In genomic region chr10:76636026-76636425, GRCm38 (mm10) we compare ENCODE assay signal across 11 mouse cellular contexts. TPM values are rescaled to one million over a fixed set of nuclear protein-coding genes. Genes with fewer than 3 reads are reported as not detected.
DNase-seq lines count a peak whose midpoint lies in the region; ATAC-seq and TF ChIP-seq lines count a peak whose summit lies in the region.
"Had no signal": no experiment of that assay in that cellular context is flagged by ENCODE, and none has a peak within 500 bp of the region (broad histone marks: within the 10 kb centered on the region; RNA-seq: fewer than 3 reads in every experiment).

No protein-coding gene starts in this region.

- H3K9ac ChIP-seq in hindbrain, embryonic 12.5 days = no peak overlapping the region
- no peak overlapping the region for H3K9ac ChIP-seq in hindbrain, postnatal 0 days (replicated peaks; ENCODE audit: low read length)
- no peak overlapping the region for H3K9ac ChIP-seq in heart, embryonic 11.5 days (ENCODE audit: low read depth, low read length)
- H3K9ac ChIP-seq in kidney, postnatal 0 days (ENCODE audit: low read depth, low read length) = no peak overlapping the region
- H3K9ac ChIP-seq: midbrain, embryonic 12.5 days had no signal

- no peak for ATAC-seq in hindbrain, embryonic 12.5 days (ENCODE audit: low FRiP score)
- no peak for ATAC-seq in hindbrain, postnatal 0 days
- ATAC-seq in heart, embryonic 11.5 days (replicated peaks; ENCODE audit: insufficient number of reproducible peaks, low FRiP score, low TSS enrichment) = 0 out of 2 replicates have a peak, but pooled peaks have one; percentile 22
- peak; percentile 49; the same call in 1 of the 2 replicates for ATAC-seq in kidney, postnatal 0 days (replicated peaks; ENCODE audit: low FRiP score, low read depth)
- ATAC-seq in megakaryocyte progenitor cell, adult 5-6 weeks (replicated peaks; ENCODE audit: poor library complexity) = no peak

- no peak for TF ChIP-seq CTCF in hindbrain, postnatal 0 days (IDR thresholded peaks at IDR 0.05; ENCODE audit: low read depth)
- no peak for TF ChIP-seq CTCF in kidney, postnatal 0 days (IDR thresholded peaks at IDR 0.05; ENCODE audit: low read depth)

- H3K27ac ChIP-seq in hindbrain, embryonic 12.5 days = peak overlapping the region; percentile 48; the same call in 1 of the 2 replicates
- H3K27ac ChIP-seq in hindbrain, postnatal 0 days = no peak overlapping the region
- no peak overlapping the region for H3K27ac ChIP-seq in heart, embryonic 11.5 days (ENCODE audit: low read depth, low read length)
- peak overlapping the region; percentile 32 for H3K27ac ChIP-seq in kidney, postnatal 0 days
- H3K27ac ChIP-seq: midbrain, embryonic 12.5 days had no signal

- no peak for DNase-seq in hindbrain, postnatal 0 days (ENCODE audit: low spot score)
- peak; percentile 74 for DNase-seq in kidney, postnatal 0 days (ENCODE audit: low spot score)
- DNase-seq in skeletal muscle tissue, adult 2 months (ENCODE audit: low read depth, low spot score) = peak; percentile 74
- no peak for DNase-seq in testis, postnatal 10 days (ENCODE audit: low spot score)
- DNase-seq in testis, postnatal 14 days (ENCODE audit: low spot score) = no peak
- DNase-seq: adrenal gland, postnatal 10 days had no signal

- no peaks in the 10 kb centered on the region for H3K36me3 ChIP-seq in hindbrain, embryonic 12.5 days
- H3K36me3 ChIP-seq in hindbrain, postnatal 0 days (ENCODE audit: insufficient read depth, low read length) = no peaks in the 10 kb centered on the region
- H3K36me3 ChIP-seq in heart, embryonic 11.5 days (ENCODE audit: control insufficient read depth, insufficient read depth, low read length) = no peaks in the 10 kb centered on the region
- H3K36me3 ChIP-seq in kidney, postnatal 0 days (ENCODE audit: insufficient read depth, low read length) = no peaks in the 10 kb centered on the region
- H3K36me3 ChIP-seq: midbrain, embryonic 12.5 days had no signal

- H3K4me2 ChIP-seq in hindbrain, embryonic 12.5 days (replicated peaks) = no peak overlapping the region
- H3K4me2 ChIP-seq in hindbrain, postnatal 0 days (ENCODE audit: low read depth, low read length) = no peak overlapping the region
- H3K4me2 ChIP-seq in heart, embryonic 11.5 days = no peak overlapping the region
- no peak overlapping the region for H3K4me2 ChIP-seq in kidney, postnatal 0 days (ENCODE audit: low read length)
- H3K4me2 ChIP-seq: midbrain, embryonic 12.5 days had no signal

- WGBS in hindbrain, embryonic 12.5 days = 66% methylated on average over 3 of the region's 3 CpGs
- WGBS in hindbrain, postnatal 0 days = 67% methylated on average over 3 of the region's 3 CpGs
- 53% methylated on average over 3 of the region's 3 CpGs for WGBS in heart, embryonic 11.5 days (ENCODE audit: insufficient replicate concordance)
- 50% methylated on average over 3 of the region's 3 CpGs for WGBS in kidney, postnatal 0 days

- H3K27me3 ChIP-seq in hindbrain, embryonic 12.5 days = no peaks in the 10 kb centered on the region
- no peaks in the 10 kb centered on the region for H3K27me3 ChIP-seq in hindbrain, postnatal 0 days (ENCODE audit: insufficient read depth, low read length)
- H3K27me3 ChIP-seq in heart, embryonic 11.5 days (ENCODE audit: control insufficient read depth, insufficient read depth, low read length) = no peaks in the 10 kb centered on the region
- H3K27me3 ChIP-seq in kidney, postnatal 0 days (ENCODE audit: insufficient read depth, low read length) = no peaks in the 10 kb centered on the region
- H3K27me3 ChIP-seq: midbrain, embryonic 12.5 days had no signal

- H3K4me3 ChIP-seq in hindbrain, embryonic 12.5 days = no peak overlapping the region
- H3K4me3 ChIP-seq in hindbrain, postnatal 0 days (ENCODE audit: low read length) = no peak overlapping the region
- no peak overlapping the region for H3K4me3 ChIP-seq in heart, embryonic 11.5 days (ENCODE audit: low read depth, low read length)
- H3K4me3 ChIP-seq in kidney, postnatal 0 days (replicated peaks; ENCODE audit: low read depth, low read length) = no peak overlapping the region
- H3K4me3 ChIP-seq: midbrain, embryonic 12.5 days had no signal

- no peaks in the 10 kb centered on the region for H3K4me1 ChIP-seq in hindbrain, embryonic 12.5 days
- no peaks in the 10 kb centered on the region for H3K4me1 ChIP-seq in hindbrain, postnatal 0 days (ENCODE audit: insufficient read depth, low read length)
- peaks cover 8% of the 10 kb centered on the region for H3K4me1 ChIP-seq in heart, embryonic 11.5 days (ENCODE audit: control insufficient read depth, insufficient read depth, low read length)
- H3K4me1 ChIP-seq in kidney, postnatal 0 days (replicated peaks; ENCODE audit: insufficient read depth, low read length) = no peaks in the 10 kb centered on the region

- H3K9me3 ChIP-seq in hindbrain, embryonic 12.5 days (replicated peaks) = no peaks in the 10 kb centered on the region
- no peaks in the 10 kb centered on the region for H3K9me3 ChIP-seq in hindbrain, postnatal 0 days (ENCODE audit: low read length)
- no peaks in the 10 kb centered on the region for H3K9me3 ChIP-seq in heart, embryonic 11.5 days (replicated peaks; ENCODE audit: control insufficient read depth, low read length)
- no peaks in the 10 kb centered on the region for H3K9me3 ChIP-seq in kidney, postnatal 0 days (replicated peaks; ENCODE audit: low read length)
- H3K9me3 ChIP-seq: midbrain, embryonic 12.5 days had no signal

RNA-seq across cellular contexts. Expression of gene Col6a2, which starts 12.6 kb away (rescaled TPM):
- 53.0 and 68.6 TPM in 2 replicates for polyA plus RNA-seq in hindbrain, embryonic 12.5 days (2016; fragmentation: Nextera tagmentation; extraction: Ambion mirVana)
- total RNA-seq in hindbrain, postnatal 0 days (2014; rRNA removed) = 30.3 and 37.8 TPM in 2 replicates
- 20.3 and 22.2 TPM in 2 replicates for polyA plus RNA-seq in hindbrain, postnatal 0 days (2015; fragmentation: Nextera tagmentation; extraction: Ambion mirVana)
- 11.6 and 16.3 TPM in 2 replicates for polyA plus RNA-seq in heart, embryonic 11.5 days (2014; fragmentation: Nextera tagmentation; extraction: Ambion mirVana)
- polyA plus RNA-seq in kidney, postnatal 0 days (2015; fragmentation: Nextera tagmentation; extraction: Ambion mirVana) = 63.9 and 64.2 TPM in 2 replicates
- not detected in 2 replicates for total RNA-seq in megakaryocyte progenitor cell, adult 5-6 weeks (2015)
- total RNA-seq in megakaryocyte progenitor cell, adult 5-6 weeks (2017) = not detected in 2 replicates
- total RNA-seq: CH12.LX had no signal

Comparison
In these comparisons a context has a peak if more than half of its experiments do, and no peak if none do; other contexts are left out.
1. H3K27ac ChIP-seq: peak in hindbrain, embryonic 12.5 days (single experiment) and kidney, postnatal 0 days (single experiment); none in hindbrain, postnatal 0 days (single experiment) and heart, embryonic 11.5 days (single experiment).
2. ATAC-seq: peak in heart, embryonic 11.5 days (single experiment) and kidney, postnatal 0 days (single experiment); none in hindbrain, embryonic 12.5 days (single experiment), hindbrain, postnatal 0 days (single experiment) and megakaryocyte progenitor cell, adult 5-6 weeks (single experiment).
3. DNase-seq: peak in kidney, postnatal 0 days (single experiment) and skeletal muscle tissue, adult 2 months (single experiment); none in hindbrain, postnatal 0 days (single experiment), testis, postnatal 10 days (single experiment) and testis, postnatal 14 days (single experiment).